Mouse (Mus musculus) limb, embryonic 14.5 days (tissue): ENCODE results near the gene Pakap. TPM values are rescaled to one million over a fixed set of nuclear protein-coding genes. Genes with fewer than 3 reads are reported as not detected.
A peak's percentile ranks its signal among the peaks of the same experiment; 100 is the strongest.

ENCODE experiments used
- ATAC-seq: fragments of 200-750 bp; cut with Nextera tagmentation; 2 replicates; pipeline ENCODE4 v1.8.0; 2017; ENCODE audit warnings: low read depth, moderate number of reproducible peaks, moderate TSS enrichment; ENCODE audit not compliant: low FRiP score
- DNase-seq: peaks from one replicate; pipeline ENCODE4 v3.0.0-alpha.2; 2015; ENCODE audit warnings: low spot score
- H3K27ac ChIP-seq: fragments of 300-500 bp; sonication (generic); replicated peaks from 2 replicates; pipeline ENCODE4 v1.5.1; 2014; ENCODE audit warnings: low read depth, mild to moderate bottlenecking, low read length, moderate library complexity, mixed read lengths
- H3K27me3 ChIP-seq: fragments of 300-500 bp; sonication (generic); 2 replicates; pipeline ENCODE4 v1.6.1; 2014; ENCODE audit warnings: low read length, mixed read lengths; ENCODE audit not compliant: control insufficient read depth, insufficient read depth
- H3K36me3 ChIP-seq: fragments of 300-500 bp; sonication (generic); 2 replicates; pipeline ENCODE4 v1.6.1; 2014; ENCODE audit warnings: mild to moderate bottlenecking, low read length, moderate library complexity, mixed read lengths; ENCODE audit not compliant: control insufficient read depth, insufficient read depth
- H3K4me1 ChIP-seq: fragments of 300-500 bp; sonication (generic); 2 replicates; pipeline ENCODE4 v1.6.1; 2014; ENCODE audit warnings: antibody characterized with exemption, low read length, mixed read lengths; ENCODE audit not compliant: control insufficient read depth, insufficient read depth
- H3K4me2 ChIP-seq: fragments of 300-500 bp; sonication (generic); replicated peaks from 2 replicates; pipeline ENCODE4 v1.6.1; 2014; ENCODE audit warnings: low read depth, mild to moderate bottlenecking, low read length, moderate library complexity; ENCODE audit not compliant: severe bottlenecking
- H3K4me3 ChIP-seq: fragments of 300-500 bp; sonication (generic); replicated peaks from 2 replicates; pipeline ENCODE4 v1.5.1; 2014; ENCODE audit warnings: low read length
- H3K9ac ChIP-seq: fragments of 300-500 bp; sonication (generic); 2 replicates; pipeline ENCODE4 v1.6.1; 2014; ENCODE audit warnings: mild to moderate bottlenecking, low read depth, low read length, moderate library complexity; ENCODE audit not compliant: severe bottlenecking
- H3K9me3 ChIP-seq: fragments of 300-500 bp; sonication (generic); 2 replicates; pipeline ENCODE4 v1.6.1; 2016; ENCODE audit warnings: low read length; ENCODE audit not compliant: control insufficient read depth
- POLR2A ChIP-seq: fragments of 200-500 bp; IDR thresholded peaks from 2 replicates; pipeline ENCODE4 v1.8.0; 2012; ENCODE audit warnings: inconsistent platforms, mild to moderate bottlenecking, moderate library complexity, borderline replicate concordance; ENCODE audit not compliant: insufficient read depth, insufficient read length; ENCODE audit errors: extremely low read depth
- WGBS: fragments of 180-500 bp; shearing (Covaris S2); extraction: QIAGEN DNeasy Blood & Tissue Kit; methylation state at CpG from one replicate; pipeline ENCODE4 v1.1.7; 2014; 5-methylcytosine and 5-hydroxymethylcytosine counted together
- polyA plus RNA-seq, 2 experiments: library from polyadenylated mRNA; depleted of rRNA in 1 of 2; stranded (reverse) in 1 of 2; unstranded in 1 of 2; fragments of >200 nt; fragmentation: Nextera tagmentation in 1 of 2; extraction: Ambion mirVana in 1 of 2; gene quantifications; 2 replicates each; pipeline versions ENCODE4 v1.2.1 to v1.2.3; 2012 to 2014

Pakap gene
- polyA plus RNA-seq, 2 experiments = 6.4 to 26.9 TPM

- no peak overlapping the region for H3K4me3 ChIP-seq
- no peak overlapping the region for H3K27ac ChIP-seq
- H3K27me3 ChIP-seq = no peaks in the 10 kb centered on the region
- DNase-seq (no peak), ATAC-seq (no peak)
- no peaks in the 10 kb centered on the region for H3K9me3 ChIP-seq
- no peak for TF ChIP-seq POLR2A
- H3K4me2 ChIP-seq = no peak overlapping the region
- 72% methylated on average over 11 of the region's 11 CpGs for WGBS
- H3K36me3 ChIP-seq = no peaks in the 10 kb centered on the region
- H3K9ac ChIP-seq = no peak overlapping the region
- H3K4me1 ChIP-seq = peaks cover 33% of the 10 kb centered on the region
Observed at GRCm38 (mm10) chr4:57842472-57843305, 274.7 kb downstream of the Pakap start.

DNA sequence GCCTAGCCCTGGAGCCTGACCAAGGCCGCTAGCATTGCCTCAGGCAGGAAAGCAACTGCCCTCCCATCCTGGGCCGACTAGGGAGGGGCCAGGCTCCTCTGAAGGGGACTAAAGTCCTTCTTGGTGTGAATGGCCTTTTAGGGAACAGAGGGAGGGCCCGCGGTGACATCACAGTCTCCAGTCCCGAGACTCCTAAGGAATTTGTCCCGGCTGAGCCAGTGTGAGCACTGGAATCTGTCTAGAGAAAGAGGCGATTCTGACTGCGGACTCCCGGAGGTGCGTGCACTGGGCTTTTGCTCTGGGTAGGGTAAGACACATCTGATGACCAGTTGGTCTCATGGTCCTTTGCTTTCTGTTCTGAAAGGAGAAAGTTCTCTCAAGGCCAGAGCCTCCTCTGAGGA, 277.1 kb downstream of the Pakap start:
- Histone ChIP-seq H3K27me3 (no peaks in the 10 kb centered on the region), H3K9ac (peak overlapping the region; percentile 52), H3K4me2 (peak overlapping the region; percentile 50), H3K27ac (peak overlapping the region; percentile 88), H3K4me3 (peak overlapping the region; percentile 36), H3K36me3 (peaks cover 3% of the 10 kb centered on the region; the same call in 1 of the 2 replicates), H3K9me3 (no peaks in the 10 kb centered on the region), H3K4me1 (peaks cover 35% of the 10 kb centered on the region)
- WGBS = 4% methylated on average over 10 of the region's 10 CpGs
- DNase-seq (peak; percentile 77), ATAC-seq (peak; percentile 51)
- 0 out of 2 replicates have a peak, but pooled peaks have one; percentile 37 for TF ChIP-seq POLR2A

DNA sequence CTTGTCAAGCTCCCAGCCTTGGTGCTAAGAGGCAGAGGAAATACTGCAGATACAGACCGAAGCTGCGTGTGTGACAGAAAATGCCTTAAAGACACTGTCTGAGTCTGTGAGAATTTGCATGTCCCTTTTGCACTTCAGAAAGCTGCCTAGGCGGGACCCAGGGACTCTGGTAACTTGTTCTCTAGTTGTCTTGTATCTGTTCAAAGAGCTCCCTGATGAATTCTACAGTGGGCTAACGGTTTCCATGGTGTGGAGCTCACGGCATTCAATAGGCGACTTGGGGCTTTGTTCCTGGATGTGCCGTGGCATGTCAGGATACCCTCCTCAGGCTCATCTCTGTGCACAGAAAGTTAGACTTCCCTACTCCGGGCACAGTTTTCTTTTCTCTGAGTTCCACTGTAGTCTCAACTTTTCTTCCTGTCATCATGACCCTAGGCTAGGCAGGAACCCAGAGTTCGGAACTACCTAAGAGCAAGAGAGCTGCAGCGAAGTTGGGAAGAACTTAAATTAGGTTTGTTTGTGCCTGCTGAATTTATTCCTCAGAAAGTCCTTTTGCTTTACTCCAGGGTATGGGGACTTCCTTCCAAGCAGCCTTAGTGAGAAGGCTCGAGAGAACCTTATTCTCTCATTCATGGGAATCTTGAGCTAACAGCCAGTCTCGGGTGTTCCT, 277.7 kb downstream of the Pakap start:
- Histone ChIP-seq H3K9ac (peak overlapping the region; percentile 52), H3K4me2 (peak overlapping the region; percentile 50), H3K36me3 (peaks cover 9% of the 10 kb centered on the region; the same call in 1 of the 2 replicates), H3K4me1 (peaks cover 35% of the 10 kb centered on the region), H3K27me3 (no peaks in the 10 kb centered on the region), H3K4me3 (peak overlapping the region; percentile 36), H3K27ac (peak overlapping the region; percentile 88), H3K9me3 (no peaks in the 10 kb centered on the region)
- DNase-seq (no peak), ATAC-seq (no peak)
- WGBS = 16% methylated on average over 12 of the region's 12 CpGs
- TF ChIP-seq POLR2A = no peak

GRCm38 (mm10) chr4:57846381-57846990, 278.5 kb downstream of the Pakap start:
- H3K9me3 ChIP-seq = no peaks in the 10 kb centered on the region
- peak overlapping the region; percentile 36 for H3K4me3 ChIP-seq
- no peaks in the 10 kb centered on the region for H3K27me3 ChIP-seq
- WGBS = 10% methylated on average over 12 of the region's 12 CpGs
- TF ChIP-seq POLR2A = no peak
- H3K27ac ChIP-seq = peak overlapping the region; percentile 88
- peak overlapping the region; percentile 50 for H3K4me2 ChIP-seq
- peak overlapping the region; percentile 52 for H3K9ac ChIP-seq
- peaks cover 9% of the 10 kb centered on the region; the same call in 1 of the 2 replicates for H3K36me3 ChIP-seq
- peak; percentile 76 for ATAC-seq
- peak; percentile 84 for DNase-seq
- H3K4me1 ChIP-seq = peaks cover 39% of the 10 kb centered on the region

DNA sequence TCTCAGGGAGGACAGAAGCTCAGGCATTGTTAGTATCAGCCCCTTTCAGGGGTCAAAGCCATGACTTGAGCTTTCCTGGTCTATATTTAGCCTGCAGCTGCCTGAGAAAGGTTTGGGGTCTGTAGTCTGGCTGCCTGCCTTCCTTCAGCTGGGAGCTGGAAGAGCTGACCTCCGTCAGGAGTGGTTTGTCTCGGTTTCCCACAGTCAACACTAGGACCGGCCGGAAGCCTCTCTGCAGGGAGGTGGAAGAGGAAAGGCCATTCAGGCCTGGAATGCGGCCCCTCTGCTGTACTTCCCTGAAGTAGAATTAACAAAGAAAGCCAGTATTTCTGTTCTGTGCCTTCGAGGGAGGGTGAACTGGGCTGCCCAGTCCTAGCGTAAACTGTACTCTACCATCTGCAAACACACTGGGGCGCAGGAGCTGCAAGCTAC, 279.0 kb downstream of the Pakap start:
- ATAC-seq (peak; percentile 69), DNase-seq (peak; percentile 77)
- Histone ChIP-seq H3K27me3 (no peaks in the 10 kb centered on the region), H3K4me2 (peak overlapping the region; percentile 50), H3K36me3 (peaks cover 9% of the 10 kb centered on the region; the same call in 1 of the 2 replicates), H3K9ac (peak overlapping the region; percentile 38), H3K4me3 (peak overlapping the region; percentile 36), H3K9me3 (no peaks in the 10 kb centered on the region), H3K4me1 (peaks cover 43% of the 10 kb centered on the region), H3K27ac (peak overlapping the region; percentile 88)
- WGBS = 21% methylated on average over 8 of the region's 8 CpGs
- no peak for TF ChIP-seq POLR2A
